Mouse (Mus musculus) heart, postnatal 25 days (tissue): ENCODE measurements around the gene Gorasp1. TPM values are rescaled to one million over a fixed set of nuclear protein-coding genes. Genes with fewer than 3 reads are reported as not detected.
A peak's percentile ranks its signal among the peaks of the same experiment; 100 is the strongest.

Source experiments
- DNase-seq: peaks from one replicate; pipeline ENCODE4 v3.0.0; 2022; ENCODE audit warnings: low spot score
- intact Hi-C: fragments of 180-260 bp; cut with DNase I; formaldehyde crosslinking; loops from one replicate; pipeline ENCODE4 v1.15.1; 2025
- total RNA-seq, 2 experiments: library from RNA; stranded (reverse); gene quantifications; 2 replicates each; pipeline ENCODE4 v1.2.3; 2021

The Gorasp1 gene
- total RNA-seq, 2 experiments from 2014 or later, result 28.1 to 31.5 TPM

GRCm38 (mm10) chr9:119939646-119940045 lies 2.3 kb upstream of the Gorasp1 start:
- intact Hi-C loops, result no loop called here
- no peak for DNase-seq

- intact Hi-C loops, result no loop called here
Measured at GRCm38 (mm10) chr9:119938496-119938895, 1.1 kb upstream of the Gorasp1 start.

GRCm38 (mm10) chr9:119933675-119934074 lies 3.7 kb downstream of the Gorasp1 start:
- no peak for DNase-seq
- intact Hi-C loops, result no loop called here

More at GRCm38 (mm10) chr9:119938496-119938895, 1.1 kb upstream of the Gorasp1 start:
- no peak for DNase-seq

GRCm38 (mm10) chr9:119932358-119932757 lies 5.0 kb downstream of the Gorasp1 start:
- DNase-seq, result no peak
- intact Hi-C loops, result no loop called here

GRCm38 (mm10) chr9:119926497-119926896 lies 10.9 kb downstream of the Gorasp1 start:
- intact Hi-C loops, result no loop called here
- no peak for DNase-seq

GRCm38 (mm10) chr9:119925729-119926128 lies 11.6 kb downstream of the Gorasp1 start:
- DNase-seq, result no peak
- intact Hi-C loops, result no loop called here

GRCm38 (mm10) chr9:119925120-119925657 lies 12.2 kb downstream of the Gorasp1 start:
- no peak for DNase-seq
- intact Hi-C loops, result no loop called here

GRCm38 (mm10) chr9:119923462-119923861 lies 13.9 kb downstream of the Gorasp1 start:
- intact Hi-C loops, result no loop called here
- DNase-seq, result no peak

- DNase-seq, result no peak
- intact Hi-C loops, result no loop called here
Measured at GRCm38 (mm10) chr9:119919858-119920257, 17.5 kb downstream of the Gorasp1 start.

- intact Hi-C loops, result loop anchor here (2.0 kb wide), 1 partner anchor 160 kb away; no protein-coding TSS in a partner anchor
- no peak for DNase-seq
Measured at GRCm38 (mm10) chr9:119913087-119913838, 24.1 kb downstream of the Gorasp1 start.

- DNase-seq, result no peak
- intact Hi-C loops, result no loop called here
Measured at GRCm38 (mm10) chr9:119909931-119910330, 27.4 kb downstream of the Gorasp1 start.

GRCm38 (mm10) chr9:119908708-119909107 lies 28.7 kb downstream of the Gorasp1 start:
- intact Hi-C loops, result no loop called here
- DNase-seq, result no peak

- intact Hi-C loops, result no loop called here
- no peak for DNase-seq
Measured at GRCm38 (mm10) chr9:119902410-119903151, 34.8 kb downstream of the Gorasp1 start.

- intact Hi-C loops, result no loop called here
- DNase-seq, result no peak
Measured at GRCm38 (mm10) chr9:119899446-119899845, 37.9 kb downstream of the Gorasp1 start.

GRCm38 (mm10) chr9:119895040-119895721 lies 42.2 kb downstream of the Gorasp1 start:
- DNase-seq, result no peak
- intact Hi-C loops, result loop anchor here (2.0 kb wide), 1 partner anchor 42 kb away; the partner anchor contains the start of genes Gorasp1 and Ttc21a

- intact Hi-C loops, result loop anchor here (2.0 to 5.0 kb wide), 2 partner anchors 42 to 452 kb away; partner anchors contain the start of genes Exog, Gorasp1 and Ttc21a
- peak; percentile 94 for DNase-seq
Measured at GRCm38 (mm10) chr9:119894339-119895009, 42.9 kb downstream of the Gorasp1 start, which contains the start of gene Wdr48. Gene Wdr48, plus strand, starts transcription at chr9:119894878.

GRCm38 (mm10) chr9:119893881-119894280 lies 43.5 kb downstream of the Gorasp1 start:
- DNase-seq, result no peak
- intact Hi-C loops, result loop anchor here (2.0 to 5.0 kb wide), 2 partner anchors 43 to 452 kb away; partner anchors contain the start of genes Exog, Gorasp1 and Ttc21a

- intact Hi-C loops, result loop anchor here (2.0 to 5.0 kb wide), 3 partner anchors 244 to 448 kb away; partner anchors contain the start of gene Exog
- no peak for DNase-seq
Measured at GRCm38 (mm10) chr9:119890692-119891091, 46.7 kb downstream of the Gorasp1 start.

- no peak for DNase-seq
- intact Hi-C loops, result loop anchor here (5.0 kb wide), 1 partner anchor 97 kb away; no protein-coding TSS in a partner anchor
Measured at GRCm38 (mm10) chr9:119889446-119889845, 47.9 kb downstream of the Gorasp1 start.
